Mouse (Mus musculus): ENCODE measurements around the gene Lpin2. TPM values are rescaled to one million over a fixed set of nuclear protein-coding genes. Genes with fewer than 3 reads are reported as not detected.

Lpin2 gene
- polyA plus RNA-seq, 1 experiment from 2014 or later = 22.5 TPM

DNA sequence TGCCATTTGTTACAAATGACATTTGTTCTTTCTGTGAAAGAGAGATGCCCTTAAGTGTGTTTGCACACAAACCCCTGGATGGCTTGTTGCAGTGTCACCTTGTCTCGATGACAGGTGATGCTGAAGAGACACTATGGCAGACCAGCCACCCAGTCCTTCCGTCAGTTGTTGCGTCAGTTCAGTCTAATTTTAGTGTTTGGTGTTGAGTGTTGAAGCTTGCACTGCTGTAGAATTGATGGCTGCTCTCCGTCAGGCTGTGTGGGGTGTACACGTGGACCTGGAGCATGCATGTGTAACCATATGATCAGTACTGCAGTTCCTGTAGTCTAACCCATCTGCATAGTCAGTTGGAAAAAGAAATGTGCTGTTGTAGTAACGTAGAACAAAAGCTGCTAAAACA, 66.6 kb downstream of the Lpin2 start:
- Histone ChIP-seq H3K27ac (no peak overlapping the region), H3K9ac (no peak overlapping the region), H3K9me3 (no peaks in the 10 kb centered on the region), H3K36me3 (peaks cover 22% of the 10 kb centered on the region), H3K4me2 (replicated peaks) (no peak overlapping the region), H3K4me3 (replicated peaks) (no peak overlapping the region), H3K4me1 (replicated peaks) (no peaks in the 10 kb centered on the region), H3K27me3 (replicated peaks) (no peaks in the 10 kb centered on the region)
- no peak for ATAC-seq
- WGBS = 91% methylated on average over 6 of the region's 6 CpGs

- Histone ChIP-seq H3K9me3 (no peaks in the 10 kb centered on the region), H3K4me3 (replicated peaks) (no peak overlapping the region)
- 71% methylated on average over 2 of the region's 2 CpGs for WGBS
These were observed 67.7 kb downstream of the Lpin2 start for GRCm38 (mm10) chr17:71250046-71250445.

DNA sequence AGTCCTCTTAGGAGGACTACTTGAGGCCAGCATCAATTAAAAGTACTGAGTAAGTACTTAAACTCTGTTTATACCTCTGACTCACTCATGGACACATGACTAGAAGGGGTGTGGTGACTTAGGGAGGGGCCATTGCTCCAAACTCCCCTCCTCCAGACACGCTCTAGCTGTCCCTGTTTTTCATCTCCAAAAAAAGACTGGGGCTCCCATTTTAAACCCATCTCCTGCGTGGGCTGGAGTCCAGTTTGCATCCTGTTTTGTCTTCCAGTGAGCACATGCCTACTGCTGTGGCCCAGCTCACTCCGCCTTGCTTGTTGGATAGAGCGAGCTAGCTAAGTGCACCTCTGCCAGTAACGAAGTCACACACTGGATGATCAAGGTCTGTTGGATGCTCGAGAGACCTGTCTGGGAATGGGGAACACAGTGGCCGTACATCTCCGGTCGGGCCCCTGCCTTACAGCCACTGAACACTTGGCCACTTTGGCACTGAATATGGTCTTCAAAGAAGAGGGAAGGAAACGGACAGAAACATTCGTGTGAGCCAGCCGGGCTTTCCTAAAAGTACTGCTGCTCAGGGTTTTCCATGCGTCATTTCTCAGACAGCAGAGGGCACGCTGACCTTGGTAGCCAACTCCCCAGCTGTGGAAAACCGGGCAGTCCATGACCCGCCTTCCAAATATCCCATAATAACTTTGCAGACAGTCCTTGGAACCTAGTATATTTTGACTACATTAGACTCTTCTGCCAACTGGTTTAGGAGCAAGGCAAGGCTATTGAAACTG, 68.7 kb downstream of the Lpin2 start:
- Histone ChIP-seq H3K36me3 (peaks cover 15% of the 10 kb centered on the region), H3K27me3 (replicated peaks) (no peaks in the 10 kb centered on the region), H3K4me1 (replicated peaks) (no peaks in the 10 kb centered on the region), H3K4me3 (replicated peaks) (no peak overlapping the region), H3K27ac (no peak overlapping the region), H3K9me3 (no peaks in the 10 kb centered on the region), H3K9ac (no peak overlapping the region), H3K4me2 (replicated peaks) (no peak overlapping the region)
- peak; percentile 62 for ATAC-seq
- 77% methylated on average over 16 of the region's 16 CpGs for whole genome bisulfite sequencing

More at GRCm38 (mm10) chr17:71250046-71250445, 67.7 kb downstream of the Lpin2 start:
- Histone ChIP-seq H3K27me3 (replicated peaks) (no peaks in the 10 kb centered on the region), H3K4me1 (replicated peaks) (no peaks in the 10 kb centered on the region), H3K4me2 (replicated peaks) (no peak overlapping the region), H3K27ac (no peak overlapping the region), H3K36me3 (peaks cover 18% of the 10 kb centered on the region), H3K9ac (no peak overlapping the region)
- ATAC-seq = no peak

GRCm38 (mm10) chr17:71251601-71252001, 69.2 kb downstream of the Lpin2 start:
- 53% methylated on average over 6 of the region's 6 CpGs for WGBS
- no peak overlapping the region for H3K27ac ChIP-seq
- ATAC-seq = 0 out of 2 replicates have a peak, but pooled peaks have one; percentile 20

DNA sequence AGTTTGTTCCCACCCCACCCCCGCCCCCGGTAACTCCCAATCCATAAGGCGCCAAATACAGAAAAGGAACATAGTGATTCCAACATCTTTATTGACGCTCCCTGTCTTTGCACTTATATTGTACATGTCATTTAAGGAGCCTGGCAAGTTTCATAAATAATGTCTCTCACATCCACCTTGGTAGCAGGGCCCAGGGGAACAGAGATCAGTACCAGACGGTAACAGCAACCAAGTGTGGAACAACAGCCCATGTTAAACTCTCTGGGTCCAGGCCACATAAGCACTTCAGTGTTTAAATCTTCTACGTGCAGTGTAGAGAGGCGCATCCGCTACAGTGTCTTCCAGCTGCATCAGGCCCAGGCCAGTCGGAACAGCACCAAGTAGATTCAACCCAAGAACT, 69.7 kb downstream of the Lpin2 start:
- Histone ChIP-seq H3K4me2 (replicated peaks) (no peak overlapping the region), H3K36me3 (peaks cover 7% of the 10 kb centered on the region; the same call in 1 of the 2 replicates), H3K27me3 (replicated peaks) (no peaks in the 10 kb centered on the region), H3K4me1 (replicated peaks) (no peaks in the 10 kb centered on the region), H3K9me3 (no peaks in the 10 kb centered on the region), H3K4me3 (replicated peaks) (no peak overlapping the region), H3K27ac (no peak overlapping the region), H3K9ac (no peak overlapping the region)
- ATAC-seq = no peak
- 81% methylated on average over 9 of the region's 9 CpGs for WGBS

More at GRCm38 (mm10) chr17:71251601-71252001, 69.2 kb downstream of the Lpin2 start:
- Histone ChIP-seq H3K27me3 (replicated peaks) (no peaks in the 10 kb centered on the region), H3K9ac (no peak overlapping the region), H3K4me2 (replicated peaks) (no peak overlapping the region), H3K9me3 (no peaks in the 10 kb centered on the region), H3K36me3 (peaks cover 10% of the 10 kb centered on the region; the same call in 1 of the 2 replicates), H3K4me1 (replicated peaks) (no peaks in the 10 kb centered on the region), H3K4me3 (replicated peaks) (no peak overlapping the region)

GRCm38 (mm10) chr17:71253391-71253790, 71.0 kb downstream of the Lpin2 start:
- WGBS = 87% methylated on average over 2 of the region's 2 CpGs
- H3K27ac ChIP-seq = no peak overlapping the region

DNA sequence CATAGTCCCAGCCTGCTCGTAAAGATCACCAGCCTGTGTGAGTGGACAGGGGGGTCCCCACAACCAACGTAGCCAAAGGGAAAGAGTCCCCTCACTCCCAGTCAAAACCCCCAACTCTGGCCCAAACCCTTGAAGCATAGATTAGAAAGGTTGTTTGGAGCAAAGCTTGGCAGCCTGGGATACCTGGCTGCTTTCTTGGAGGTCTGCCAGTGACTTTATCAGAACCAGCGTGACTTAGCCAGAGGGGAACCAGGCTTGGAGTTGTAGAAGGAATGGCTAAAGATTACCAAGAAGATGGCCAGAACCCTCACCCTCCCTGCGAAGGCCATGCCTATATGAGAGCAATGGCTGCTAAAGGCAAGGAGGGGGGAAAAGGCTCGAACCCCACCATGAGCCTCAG, 71.7 kb downstream of the Lpin2 start:
- Histone ChIP-seq H3K4me1 (replicated peaks) (no peaks in the 10 kb centered on the region), H3K9me3 (no peaks in the 10 kb centered on the region), H3K36me3 (no peaks in the 10 kb centered on the region), H3K4me3 (replicated peaks) (no peak overlapping the region), H3K27me3 (replicated peaks) (no peaks in the 10 kb centered on the region), H3K9ac (no peak overlapping the region), H3K4me2 (replicated peaks) (no peak overlapping the region), H3K27ac (no peak overlapping the region)
- 80% methylated on average over 5 of the region's 5 CpGs for WGBS
- ATAC-seq = no peak

More at GRCm38 (mm10) chr17:71253391-71253790, 71.0 kb downstream of the Lpin2 start:
- no peak overlapping the region for H3K9ac ChIP-seq
- no peak for ATAC-seq
- H3K4me1 ChIP-seq (replicated peaks) = no peaks in the 10 kb centered on the region
- no peaks in the 10 kb centered on the region for H3K27me3 ChIP-seq (replicated peaks)
- H3K4me3 ChIP-seq (replicated peaks) = no peak overlapping the region
- no peaks in the 10 kb centered on the region for H3K9me3 ChIP-seq
- no peaks in the 10 kb centered on the region for H3K36me3 ChIP-seq
- no peak overlapping the region for H3K4me2 ChIP-seq (replicated peaks)

DNA sequence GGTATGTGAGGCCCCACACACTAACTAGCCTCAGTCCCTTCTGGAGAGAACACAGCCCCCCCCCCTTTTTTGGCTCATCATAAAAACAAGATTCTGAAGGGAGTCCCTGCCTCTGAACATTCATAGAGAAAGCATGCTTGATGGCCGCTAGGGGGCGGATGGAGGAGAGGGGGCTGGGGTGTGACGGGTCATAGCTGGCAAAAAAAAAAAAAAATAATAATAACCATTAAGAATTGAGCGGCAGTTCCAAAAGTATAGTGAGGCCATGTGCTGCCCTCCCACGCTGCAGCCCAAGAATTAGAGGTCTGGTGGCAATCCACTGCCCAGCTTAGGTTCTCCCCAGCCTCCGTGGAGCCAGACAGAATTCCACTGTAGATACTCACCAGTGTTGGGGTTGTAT, 72.4 kb downstream of the Lpin2 start:
- peaks cover 1% of the 10 kb centered on the region; the same call in 1 of the 2 replicates for H3K4me1 ChIP-seq (replicated peaks)
- no peaks in the 10 kb centered on the region for H3K36me3 ChIP-seq
- 48% methylated on average over 6 of the region's 6 CpGs for WGBS
- H3K9me3 ChIP-seq = no peaks in the 10 kb centered on the region
- no peak overlapping the region for H3K27ac ChIP-seq
- no peaks in the 10 kb centered on the region for H3K27me3 ChIP-seq (replicated peaks)
- no peak overlapping the region for H3K4me2 ChIP-seq (replicated peaks)
- no peak for ATAC-seq
- H3K4me3 ChIP-seq (replicated peaks) = no peak overlapping the region
- no peak overlapping the region for H3K9ac ChIP-seq

DNA sequence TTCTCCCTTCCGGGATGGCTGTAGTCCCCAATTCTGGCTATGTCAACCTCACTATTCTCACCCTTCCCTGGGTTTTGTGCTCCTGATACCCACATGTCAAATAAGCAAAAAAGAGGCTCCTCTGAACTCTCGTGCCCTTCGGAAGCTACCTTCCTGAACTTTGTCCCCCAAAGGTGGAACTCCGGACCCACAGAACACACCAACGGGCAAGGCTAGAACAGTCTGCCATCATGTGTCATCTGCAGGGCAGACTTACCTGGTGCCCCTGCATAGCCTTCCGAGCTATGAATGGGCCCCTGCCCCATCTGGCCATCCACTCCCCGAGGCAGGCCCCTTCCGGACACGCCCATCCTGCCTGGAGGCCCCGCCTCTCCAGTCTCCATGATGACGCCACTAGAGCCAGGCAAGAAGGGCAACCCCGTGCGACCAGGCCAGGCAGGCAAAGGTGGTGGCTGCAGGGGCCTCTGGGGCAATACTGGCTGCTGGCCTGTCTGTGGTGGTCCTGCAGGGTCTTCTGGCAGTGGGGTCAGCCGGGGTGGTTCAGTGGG, 73.8 kb downstream of the Lpin2 start:
- ATAC-seq = 0 out of 2 replicates have a peak, but pooled peaks have one; percentile 13
- Histone ChIP-seq H3K36me3 (no peaks in the 10 kb centered on the region), H3K27me3 (replicated peaks) (no peaks in the 10 kb centered on the region), H3K9me3 (no peaks in the 10 kb centered on the region), H3K4me3 (replicated peaks) (no peak overlapping the region), H3K27ac (no peak overlapping the region), H3K9ac (no peak overlapping the region), H3K4me1 (replicated peaks) (peaks cover 3% of the 10 kb centered on the region; the same call in 1 of the 2 replicates), H3K4me2 (replicated peaks) (no peak overlapping the region)
- 77% methylated on average over 14 of the region's 14 CpGs for WGBS

- WGBS = 89% methylated on average over 13 of the region's 13 CpGs
- H3K4me2 ChIP-seq (replicated peaks) = no peak overlapping the region
These were observed 74.6 kb downstream of the Lpin2 start for GRCm38 (mm10) chr17:71256806-71257536.

GRCm38 (mm10) chr17:71259727-71260126, 77.4 kb downstream of the Lpin2 start:
- Histone ChIP-seq H3K9ac (no peak overlapping the region), H3K4me2 (replicated peaks) (peak overlapping the region; percentile 41), H3K27ac (no peak overlapping the region), H3K36me3 (no peaks in the 10 kb centered on the region), H3K9me3 (no peaks in the 10 kb centered on the region), H3K27me3 (replicated peaks) (no peaks in the 10 kb centered on the region), H3K4me1 (replicated peaks) (peaks cover 3% of the 10 kb centered on the region; the same call in 1 of the 2 replicates), H3K4me3 (replicated peaks) (no peak overlapping the region)
- 48% methylated on average over 11 of the region's 11 CpGs for WGBS
- ATAC-seq = peak; percentile 91

More at GRCm38 (mm10) chr17:71256806-71257536, 74.6 kb downstream of the Lpin2 start:
- H3K9ac ChIP-seq = no peak overlapping the region
- H3K36me3 ChIP-seq = no peaks in the 10 kb centered on the region
- H3K4me3 ChIP-seq (replicated peaks) = no peak overlapping the region
- no peaks in the 10 kb centered on the region for H3K9me3 ChIP-seq
- no peaks in the 10 kb centered on the region for H3K27me3 ChIP-seq (replicated peaks)
- ATAC-seq = no peak
- H3K27ac ChIP-seq = no peak overlapping the region
- peaks cover 3% of the 10 kb centered on the region; the same call in 1 of the 2 replicates for H3K4me1 ChIP-seq (replicated peaks)

DNA sequence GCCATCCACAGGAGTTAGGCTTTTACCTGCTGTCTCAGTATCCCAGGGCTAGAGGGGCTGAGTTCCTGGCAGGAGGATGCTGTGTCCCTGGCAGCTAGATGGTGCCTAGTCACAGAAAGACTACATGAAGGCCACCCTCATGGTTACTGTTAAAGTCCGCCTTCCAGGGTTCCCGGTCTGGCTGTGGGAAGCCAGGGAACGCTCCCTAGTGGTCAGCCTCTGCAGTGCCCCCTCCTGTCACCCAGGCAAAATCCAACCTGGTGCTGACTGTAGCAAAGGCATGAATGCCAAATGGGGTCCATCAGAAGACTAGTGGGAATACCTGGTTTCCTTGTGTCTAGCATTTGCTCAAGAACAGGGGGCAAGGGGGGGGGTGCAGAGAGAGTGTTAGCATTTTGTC, 78.3 kb downstream of the Lpin2 start:
- Histone ChIP-seq H3K4me2 (replicated peaks) (no peak overlapping the region), H3K4me3 (replicated peaks) (no peak overlapping the region), H3K9ac (no peak overlapping the region), H3K4me1 (replicated peaks) (peaks cover 3% of the 10 kb centered on the region; the same call in 1 of the 2 replicates), H3K36me3 (no peaks in the 10 kb centered on the region), H3K27ac (no peak overlapping the region), H3K9me3 (no peaks in the 10 kb centered on the region), H3K27me3 (replicated peaks) (no peaks in the 10 kb centered on the region)
- ATAC-seq = no peak
- 30% methylated on average over 3 of the region's 3 CpGs for WGBS
